ENCODE assay signal across 26 mouse cellular contexts in genomic region chr19:44498936-44499335, GRCm38 (mm10). TPM values are rescaled to one million over a fixed set of nuclear protein-coding genes. Genes with fewer than 3 reads are reported as not detected.
DNase-seq lines count a peak whose midpoint lies in the region; ATAC-seq lines count a peak whose summit lies in the region.
"Had no signal": no experiment of that assay in that cellular context is flagged by ENCODE, and none has a peak within 500 bp of the region (broad histone marks: within the 10 kb centered on the region; RNA-seq: fewer than 3 reads in every experiment).

No protein-coding gene starts in this region.

- no peak for DNase-seq in forebrain, embryonic 10.5 days (ENCODE audit: extremely low spot score, low spot score)
- no peak for DNase-seq in kidney, adult 9 months
- no peak for DNase-seq in kidney, adult 18-20 months
- DNase-seq: adrenal gland, adult 8-10 months; adrenal gland, postnatal 14 days; adrenal gland, postnatal 36 days; B cell, adult 2 months; cerebellum, adult 11-12 months; cerebellum, adult 2 months; cerebellum, adult 9-10 months; cerebellum, postnatal 10 days; cerebellum, postnatal 25 days had no signal

- H3K4me2 ChIP-seq in forebrain, embryonic 13.5 days = no peak overlapping the region
- peak overlapping the region; percentile 19; the same call in 1 of the 2 replicates for H3K4me2 ChIP-seq in forebrain, embryonic 12.5 days
- no peak overlapping the region for H3K4me2 ChIP-seq in forebrain, embryonic 15.5 days (replicated peaks)
- no peak overlapping the region for H3K4me2 ChIP-seq in kidney, embryonic 14.5 days (replicated peaks; ENCODE audit: low read depth, low read length)
- no peak overlapping the region for H3K4me2 ChIP-seq in kidney, embryonic 16.5 days (replicated peaks; ENCODE audit: low read depth, low read length)
- H3K4me2 ChIP-seq: embryonic facial prominence, embryonic 12.5 days had no signal

- H3K4me3 ChIP-seq in forebrain, embryonic 10.5 days = peak overlapping the region; percentile 53
- H3K4me3 ChIP-seq in forebrain, embryonic 13.5 days = no peak overlapping the region
- 0 out of 2 replicates have a peak overlapping the region, but pooled peaks have one; percentile 2 for H3K4me3 ChIP-seq in forebrain, embryonic 12.5 days (replicated peaks)
- H3K4me3 ChIP-seq in forebrain, embryonic 15.5 days = no peak overlapping the region
- H3K4me3 ChIP-seq in kidney, embryonic 14.5 days (ENCODE audit: low read length) = no peak overlapping the region
- H3K4me3 ChIP-seq in kidney, embryonic 16.5 days (ENCODE audit: low read length) = no peak overlapping the region
- H3K4me3 ChIP-seq: embryonic facial prominence, embryonic 10.5 days; embryonic facial prominence, embryonic 12.5 days had no signal

- peak overlapping the region; percentile 73 for H3K27ac ChIP-seq in forebrain, embryonic 10.5 days
- no peak overlapping the region for H3K27ac ChIP-seq in forebrain, embryonic 13.5 days
- H3K27ac ChIP-seq in forebrain, embryonic 12.5 days = no peak overlapping the region
- no peak overlapping the region for H3K27ac ChIP-seq in forebrain, embryonic 15.5 days (replicated peaks)
- peak overlapping the region; percentile 32; the same call in 1 of the 2 replicates for H3K27ac ChIP-seq in kidney, embryonic 14.5 days (ENCODE audit: low read depth, low read length)
- H3K27ac ChIP-seq in kidney, embryonic 16.5 days (ENCODE audit: low read length) = peak overlapping the region; percentile 45
- H3K27ac ChIP-seq: embryonic facial prominence, embryonic 10.5 days; embryonic facial prominence, embryonic 12.5 days had no signal

- peaks cover 20% of the 10 kb centered on the region for H3K36me3 ChIP-seq in forebrain, embryonic 10.5 days (replicated peaks)
- no peaks in the 10 kb centered on the region for H3K36me3 ChIP-seq in forebrain, embryonic 13.5 days (ENCODE audit: poor library complexity, severe bottlenecking)
- no peaks in the 10 kb centered on the region for H3K36me3 ChIP-seq in forebrain, embryonic 12.5 days (replicated peaks)
- H3K36me3 ChIP-seq in forebrain, embryonic 15.5 days = no peaks in the 10 kb centered on the region
- H3K36me3 ChIP-seq in kidney, embryonic 14.5 days (ENCODE audit: control insufficient read depth, insufficient read depth, low read length) = no peaks in the 10 kb centered on the region
- H3K36me3 ChIP-seq in kidney, embryonic 16.5 days (ENCODE audit: insufficient read depth, low read length) = no peaks in the 10 kb centered on the region
- H3K36me3 ChIP-seq: embryonic facial prominence, embryonic 10.5 days; embryonic facial prominence, embryonic 12.5 days; G1E had no signal

- 63% methylated on average over 6 of the region's 6 CpGs for WGBS in forebrain, embryonic 10.5 days
- 54% methylated on average over 6 of the region's 6 CpGs for WGBS in forebrain, embryonic 13.5 days
- 56% methylated on average over 6 of the region's 6 CpGs for WGBS in forebrain, embryonic 12.5 days
- WGBS in forebrain, embryonic 15.5 days = 40% methylated on average over 6 of the region's 6 CpGs
- WGBS in kidney, embryonic 14.5 days = 28% methylated on average over 6 of the region's 6 CpGs
- WGBS in kidney, embryonic 16.5 days = 26% methylated on average over 6 of the region's 6 CpGs

- peaks cover 100% of the 10 kb centered on the region for H3K27me3 ChIP-seq in forebrain, embryonic 10.5 days (ENCODE audit: poor library complexity, severe bottlenecking)
- peaks cover 95% of the 10 kb centered on the region for H3K27me3 ChIP-seq in forebrain, embryonic 13.5 days
- H3K27me3 ChIP-seq in forebrain, embryonic 12.5 days = peaks cover 99% of the 10 kb centered on the region
- H3K27me3 ChIP-seq in forebrain, embryonic 15.5 days = peaks cover 75% of the 10 kb centered on the region
- H3K27me3 ChIP-seq in kidney, embryonic 14.5 days (ENCODE audit: control insufficient read depth, insufficient read depth, low read length) = no peaks in the 10 kb centered on the region
- 0 out of 2 replicates have a peak, but pooled peaks cover 4% of the 10 kb centered on the region for H3K27me3 ChIP-seq in kidney, embryonic 16.5 days (ENCODE audit: insufficient read depth, low read length)

- no peak for ATAC-seq in forebrain, embryonic 13.5 days
- no peak for ATAC-seq in forebrain, embryonic 12.5 days (ENCODE audit: low FRiP score)
- ATAC-seq in forebrain, embryonic 15.5 days (replicated peaks) = no peak
- ATAC-seq in kidney, embryonic 14.5 days (ENCODE audit: low FRiP score, low TSS enrichment) = no peak
- ATAC-seq in kidney, embryonic 16.5 days (ENCODE audit: low FRiP score, low TSS enrichment) = no peak
- ATAC-seq: activated CD4-positive, CD25-positive, alpha-beta regulatory T cell, adult 4 months; CD4-positive, CD25-positive, alpha-beta regulatory T cell, adult 4 months; forebrain, embryonic 16.5 days; Patski had no signal

- no peaks in the 10 kb centered on the region for H3K9me3 ChIP-seq in forebrain, embryonic 10.5 days
- no peaks in the 10 kb centered on the region for H3K9me3 ChIP-seq in forebrain, embryonic 13.5 days (replicated peaks)
- H3K9me3 ChIP-seq in forebrain, embryonic 12.5 days = no peaks in the 10 kb centered on the region
- no peaks in the 10 kb centered on the region for H3K9me3 ChIP-seq in forebrain, embryonic 15.5 days
- no peaks in the 10 kb centered on the region for H3K9me3 ChIP-seq in kidney, embryonic 14.5 days (ENCODE audit: control insufficient read depth, low read length)
- no peaks in the 10 kb centered on the region for H3K9me3 ChIP-seq in kidney, embryonic 16.5 days (ENCODE audit: low read length)
- H3K9me3 ChIP-seq: embryonic facial prominence, embryonic 10.5 days; embryonic facial prominence, embryonic 12.5 days; G1E had no signal

- peaks cover 85% of the 10 kb centered on the region for H3K4me1 ChIP-seq in forebrain, embryonic 10.5 days
- no peaks in the 10 kb centered on the region for H3K4me1 ChIP-seq in forebrain, embryonic 13.5 days
- peaks cover 8% of the 10 kb centered on the region for H3K4me1 ChIP-seq in forebrain, embryonic 12.5 days
- H3K4me1 ChIP-seq in forebrain, embryonic 15.5 days = no peaks in the 10 kb centered on the region
- peaks cover 15% of the 10 kb centered on the region; the same call in 1 of the 2 replicates for H3K4me1 ChIP-seq in kidney, embryonic 14.5 days (ENCODE audit: control insufficient read depth, insufficient read depth, low read length)
- H3K4me1 ChIP-seq in kidney, embryonic 16.5 days (ENCODE audit: insufficient read depth, low read length) = peaks cover 20% of the 10 kb centered on the region

- H3K9ac ChIP-seq in forebrain, embryonic 13.5 days = no peak overlapping the region
- no peak overlapping the region for H3K9ac ChIP-seq in forebrain, embryonic 12.5 days
- H3K9ac ChIP-seq in forebrain, embryonic 15.5 days (replicated peaks) = no peak overlapping the region
- H3K9ac ChIP-seq in kidney, embryonic 14.5 days (ENCODE audit: low read depth, low read length) = no peak overlapping the region
- no peak overlapping the region for H3K9ac ChIP-seq in kidney, embryonic 16.5 days (replicated peaks; ENCODE audit: low read length)
- H3K9ac ChIP-seq: embryonic facial prominence, embryonic 12.5 days had no signal

RNA-seq across cellular contexts. Expression of gene Wnt8b, which starts 5.7 kb away (rescaled TPM):
- polyA plus RNA-seq in forebrain, embryonic 10.5 days (2016; fragmentation: Nextera tagmentation; extraction: Ambion mirVana) = 51.3 and 61.0 TPM in 2 replicates
- polyA plus RNA-seq in forebrain, embryonic 13.5 days (2015; fragmentation: Nextera tagmentation; extraction: Ambion mirVana) = 8.1 and 16.7 TPM in 2 replicates
- polyA plus RNA-seq in forebrain, embryonic 12.5 days (2016; fragmentation: Nextera tagmentation; extraction: Ambion mirVana) = 24.4 and 36.8 TPM in 2 replicates
- polyA plus RNA-seq in forebrain, embryonic 15.5 days (2015; fragmentation: Nextera tagmentation; extraction: Ambion mirVana) = 3.0 and 4.6 TPM in 2 replicates
- polyA plus RNA-seq in kidney, embryonic 14.5 days (2014; fragmentation: Nextera tagmentation; extraction: Ambion mirVana) = 3.5 and 4.5 TPM in 2 replicates
- 2.6 and 2.8 TPM in 2 replicates for polyA plus RNA-seq in kidney, embryonic 16.5 days (2015; fragmentation: Nextera tagmentation; extraction: Ambion mirVana)
- polyA plus RNA-seq: activated CD4-positive, CD25-positive, alpha-beta regulatory T cell, adult 4 months; CD4-positive, CD25-positive, alpha-beta regulatory T cell, adult 4 months; G1E had no signal

RNA-seq across cellular contexts. Expression of gene Sec31b, which starts 46.7 kb away (rescaled TPM):
- polyA plus RNA-seq in forebrain, embryonic 10.5 days (2016; fragmentation: Nextera tagmentation; extraction: Ambion mirVana) = 0.88 and 1.7 TPM in 2 replicates
- 0.15 and 0.40 TPM in 2 replicates for polyA plus RNA-seq in forebrain, embryonic 13.5 days (2015; fragmentation: Nextera tagmentation; extraction: Ambion mirVana)
- 0.36 and 0.42 TPM in 2 replicates for polyA plus RNA-seq in forebrain, embryonic 12.5 days (2016; fragmentation: Nextera tagmentation; extraction: Ambion mirVana)
- 0.08 and 0.09 TPM in 2 replicates for polyA plus RNA-seq in forebrain, embryonic 15.5 days (2015; fragmentation: Nextera tagmentation; extraction: Ambion mirVana)
- polyA plus RNA-seq in kidney, embryonic 14.5 days (2014; fragmentation: Nextera tagmentation; extraction: Ambion mirVana) = 0.76 and 0.87 TPM in 2 replicates
- 1.3 and 1.9 TPM in 2 replicates for polyA plus RNA-seq in kidney, embryonic 16.5 days (2015; fragmentation: Nextera tagmentation; extraction: Ambion mirVana)

RNA-seq across cellular contexts. Expression of gene Gm20538, which starts 53.7 kb away (rescaled TPM):
- not detected in 2 replicates for polyA plus RNA-seq in forebrain, embryonic 10.5 days (2016; fragmentation: Nextera tagmentation; extraction: Ambion mirVana)
- not detected in 2 replicates for polyA plus RNA-seq in forebrain, embryonic 13.5 days (2015; fragmentation: Nextera tagmentation; extraction: Ambion mirVana)
- not detected in 2 replicates for polyA plus RNA-seq in forebrain, embryonic 12.5 days (2016; fragmentation: Nextera tagmentation; extraction: Ambion mirVana)
- polyA plus RNA-seq in forebrain, embryonic 15.5 days (2015; fragmentation: Nextera tagmentation; extraction: Ambion mirVana) = not detected in 2 replicates
- polyA plus RNA-seq in kidney, embryonic 14.5 days (2014; fragmentation: Nextera tagmentation; extraction: Ambion mirVana) = not detected in 2 replicates
- polyA plus RNA-seq in kidney, embryonic 16.5 days (2015; fragmentation: Nextera tagmentation; extraction: Ambion mirVana) = 1.2 TPM in 1 of 2 replicates, not detected in the other
- polyA plus RNA-seq: CD4-positive, CD25-positive, alpha-beta regulatory T cell, adult 4 months; cerebellum, adult 2 months; cortical plate, adult 2 months; embryonic facial prominence, embryonic 10.5 days; embryonic facial prominence, embryonic 12.5 days; embryonic facial prominence, embryonic 14.5 days; forebrain, embryonic 16.5 days; G1E; Patski had no signal

RNA-seq across cellular contexts. Expression of gene Ndufb8, which starts 56.3 kb away (rescaled TPM):
- 595 and 612 TPM in 2 replicates for polyA plus RNA-seq in forebrain, embryonic 10.5 days (2016; fragmentation: Nextera tagmentation; extraction: Ambion mirVana)
- polyA plus RNA-seq in forebrain, embryonic 13.5 days (2015; fragmentation: Nextera tagmentation; extraction: Ambion mirVana) = 441 and 467 TPM in 2 replicates
- polyA plus RNA-seq in forebrain, embryonic 12.5 days (2016; fragmentation: Nextera tagmentation; extraction: Ambion mirVana) = 378 and 384 TPM in 2 replicates
- polyA plus RNA-seq in forebrain, embryonic 15.5 days (2015; fragmentation: Nextera tagmentation; extraction: Ambion mirVana) = 428 and 451 TPM in 2 replicates
- 579 and 700 TPM in 2 replicates for polyA plus RNA-seq in kidney, embryonic 14.5 days (2014; fragmentation: Nextera tagmentation; extraction: Ambion mirVana)
- 632 and 676 TPM in 2 replicates for polyA plus RNA-seq in kidney, embryonic 16.5 days (2015; fragmentation: Nextera tagmentation; extraction: Ambion mirVana)

Comparison
In these comparisons a context has a peak if more than half of its experiments do, and no peak if none do; other contexts are left out.
1. H3K27ac ChIP-seq: peak in forebrain, embryonic 10.5 days (single experiment), kidney, embryonic 14.5 days (single experiment) and kidney, embryonic 16.5 days (single experiment); none in forebrain, embryonic 13.5 days (single experiment), forebrain, embryonic 12.5 days (single experiment) and forebrain, embryonic 15.5 days (single experiment).
2. H3K4me3 ChIP-seq: peak in forebrain, embryonic 10.5 days (single experiment) and forebrain, embryonic 12.5 days (single experiment); none in forebrain, embryonic 13.5 days (single experiment), forebrain, embryonic 15.5 days (single experiment), kidney, embryonic 14.5 days (single experiment) and kidney, embryonic 16.5 days (single experiment).